Mouse (Mus musculus) bone marrow macrophage, adult 2 months (primary cell): ENCODE measurements around the gene Ttc7b. TPM values are rescaled to one million over a fixed set of nuclear protein-coding genes. Genes with fewer than 3 reads are reported as not detected.

Experiments used
- H3K27ac ChIP-seq: 2 replicates; pipeline ENCODE4 v1.5.1; 2012; ENCODE audit warnings: low read depth, low read length; ENCODE audit not compliant: insufficient read depth
- H3K4me1 ChIP-seq: 2 replicates; pipeline ENCODE4 v1.6.1; 2012; ENCODE audit warnings: low read length; ENCODE audit not compliant: control insufficient read depth, insufficient read depth
- H3K4me3 ChIP-seq: 2 replicates; pipeline ENCODE4 v1.5.1; 2012; ENCODE audit warnings: mild to moderate bottlenecking, low read length, moderate library complexity; ENCODE audit not compliant: insufficient read depth
- CTCF ChIP-seq: IDR thresholded peaks from 2 replicates; pipeline ENCODE4 v1.5.1; 2012; ENCODE audit warnings: low read depth, mild to moderate bottlenecking, low read length, moderate library complexity
- POLR2A ChIP-seq: IDR thresholded peaks from 2 replicates; pipeline ENCODE4 v1.6.1; 2012; ENCODE audit warnings: mild to moderate bottlenecking, low read depth, low read length, borderline replicate concordance
- polyA plus RNA-seq: library from polyadenylated mRNA; stranded (reverse); fragments of >200 nt; gene quantifications from 2 replicates; pipeline ENCODE4 v1.2.4, GENCODE M21; 2012; ENCODE audit not compliant: missing spikeins, insufficient read depth, insufficient read length

Gene Ttc7b
- polyA plus RNA-seq, 1 experiment, result 18.8 TPM

GRCm38 (mm10) chr12:100278358-100278757 is 242.3 kb downstream of the Ttc7b start:
- peaks cover 23% of the 10 kb centered on the region for H3K4me1 ChIP-seq
- no peak overlapping the region for H3K4me3 ChIP-seq
- no peak overlapping the region for H3K27ac ChIP-seq
- TF ChIP-seq POLR2A (no peak), CTCF (no peak)

- Histone ChIP-seq H3K4me3 (no peak overlapping the region), H3K4me1 (peaks cover 23% of the 10 kb centered on the region), H3K27ac (no peak overlapping the region)
- TF ChIP-seq POLR2A, result no peak
- TF ChIP-seq CTCF, result no peak
Measured at GRCm38 (mm10) chr12:100277534-100277905, 243.1 kb downstream of the Ttc7b start.

- Histone ChIP-seq H3K4me3 (no peak overlapping the region), H3K4me1 (peaks cover 23% of the 10 kb centered on the region), H3K27ac (no peak overlapping the region)
- no peak for TF ChIP-seq CTCF
Measured at GRCm38 (mm10) chr12:100276607-100277533, 243.8 kb downstream of the Ttc7b start.

- no peak overlapping the region for H3K4me3 ChIP-seq
- TF ChIP-seq POLR2A (no peak), CTCF (no peak)
- no peak overlapping the region for H3K27ac ChIP-seq
- peaks cover 23% of the 10 kb centered on the region for H3K4me1 ChIP-seq
Measured at GRCm38 (mm10) chr12:100275850-100276249, 244.8 kb downstream of the Ttc7b start.

GRCm38 (mm10) chr12:100273033-100273432 is 247.6 kb downstream of the Ttc7b start:
- Histone ChIP-seq H3K4me3 (no peak overlapping the region), H3K4me1 (peaks cover 20% of the 10 kb centered on the region), H3K27ac (no peak overlapping the region)
- TF ChIP-seq CTCF (no peak), POLR2A (no peak)

- TF ChIP-seq POLR2A (no peak), CTCF (no peak)
- H3K4me3 ChIP-seq, result no peak overlapping the region
- no peaks in the 10 kb centered on the region for H3K4me1 ChIP-seq
- no peak overlapping the region for H3K27ac ChIP-seq
Measured at GRCm38 (mm10) chr12:100269967-100270662, 250.5 kb downstream of the Ttc7b start.

- TF ChIP-seq POLR2A (no peak), CTCF (no peak)
- H3K4me3 ChIP-seq, result no peak overlapping the region
- H3K27ac ChIP-seq, result no peak overlapping the region
- H3K4me1 ChIP-seq, result no peaks in the 10 kb centered on the region
Measured at GRCm38 (mm10) chr12:100268011-100268410, 252.6 kb downstream of the Ttc7b start.

GRCm38 (mm10) chr12:100265546-100266309 is 254.9 kb downstream of the Ttc7b start:
- H3K27ac ChIP-seq, result no peak overlapping the region
- TF ChIP-seq CTCF (no peak), POLR2A (no peak)
- no peak overlapping the region for H3K4me3 ChIP-seq
- no peaks in the 10 kb centered on the region for H3K4me1 ChIP-seq

- no peak overlapping the region for H3K4me3 ChIP-seq
- TF ChIP-seq POLR2A (no peak), CTCF (no peak)
Measured at GRCm38 (mm10) chr12:100264941-100265340, 255.7 kb downstream of the Ttc7b start.

GRCm38 (mm10) chr12:100262846-100263245 is 257.8 kb downstream of the Ttc7b start:
- no peak overlapping the region for H3K4me3 ChIP-seq
- TF ChIP-seq POLR2A (no peak), CTCF (no peak)
- H3K4me1 ChIP-seq, result no peaks in the 10 kb centered on the region
- H3K27ac ChIP-seq, result no peak overlapping the region

More at GRCm38 (mm10) chr12:100264941-100265340, 255.7 kb downstream of the Ttc7b start:
- Histone ChIP-seq H3K4me1 (no peaks in the 10 kb centered on the region), H3K27ac (no peak overlapping the region)
